Mouse (Mus musculus) cerebellum, postnatal 10 days (tissue): Measurements from ENCODE around the gene Gm3646.
A peak's percentile ranks its signal among the peaks of the same experiment; 100 is the strongest.

Source experiments
- DNase-seq, 2 experiments: peaks; one replicate each; pipeline ENCODE4 v3.0.0; 2021; ENCODE audit warnings: mixed read lengths in 2 of 2

Gene Gm3646

GRCm38 (mm10) chr1:39805243-39805979 is at the start of gene Gm3646:
Gene Gm3646 (minus strand): TSS chr1:39805332.
- DNase-seq = peak; percentile 76 to 78

GRCm38 (mm10) chr1:39847066-39847465 is 41.9 kb upstream of the Gm3646 start:
- DNase-seq = no peak

DNA sequence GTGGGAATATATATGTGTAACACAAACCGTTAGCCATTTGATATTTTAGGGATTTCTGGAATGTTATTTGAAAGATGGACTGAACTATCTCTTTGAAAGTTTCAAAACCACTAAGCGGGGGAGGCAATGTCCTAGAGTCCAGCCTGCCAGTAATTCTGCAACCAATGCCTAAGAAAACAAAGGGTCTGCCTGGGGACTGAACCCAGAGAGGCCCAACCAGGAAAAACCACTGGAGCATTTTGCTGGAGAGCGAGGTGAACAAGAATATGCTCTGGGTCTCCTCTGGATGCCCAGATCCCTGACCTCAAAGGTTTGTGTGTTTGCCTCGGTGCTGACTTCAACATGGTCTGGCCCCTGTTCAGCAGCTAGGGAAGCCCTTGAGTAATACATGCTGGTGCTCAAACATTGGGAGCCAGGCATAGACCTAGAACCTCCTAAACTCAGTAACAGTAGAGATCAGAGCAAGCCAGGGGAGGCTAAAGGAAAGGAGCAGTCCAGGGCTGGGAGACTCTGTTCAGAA is 41.0 kb upstream of the Gm3646 start:
- DNase-seq = no peak

DNA sequence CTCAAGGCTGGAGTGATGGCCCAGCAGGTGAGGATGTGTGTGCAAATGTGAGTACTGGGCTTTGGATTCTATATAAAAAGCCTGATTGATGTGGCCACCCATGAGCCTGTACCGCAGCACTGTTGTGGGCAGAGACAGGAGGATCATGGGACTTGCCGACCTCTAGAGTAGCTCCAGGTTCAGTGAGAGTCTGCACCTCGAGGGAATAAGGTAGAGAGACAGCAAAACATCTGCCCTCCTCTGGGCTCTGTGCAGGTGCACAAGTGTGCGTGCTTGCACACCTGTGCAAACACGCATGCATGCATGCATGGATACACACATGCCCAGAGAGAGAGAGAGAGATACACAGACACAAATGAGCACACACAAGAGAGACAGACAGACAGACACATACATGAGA is 38.2 kb upstream of the Gm3646 start:
- no peak for DNase-seq

- no peak for DNase-seq
These were observed 37.3 kb upstream of the Gm3646 start for GRCm38 (mm10) chr1:39842218-39843007.

- no peak for DNase-seq
These were observed 35.7 kb upstream of the Gm3646 start for GRCm38 (mm10) chr1:39840856-39841255.

- no peak for DNase-seq
These were observed 34.7 kb upstream of the Gm3646 start for GRCm38 (mm10) chr1:39839838-39840237.

DNA sequence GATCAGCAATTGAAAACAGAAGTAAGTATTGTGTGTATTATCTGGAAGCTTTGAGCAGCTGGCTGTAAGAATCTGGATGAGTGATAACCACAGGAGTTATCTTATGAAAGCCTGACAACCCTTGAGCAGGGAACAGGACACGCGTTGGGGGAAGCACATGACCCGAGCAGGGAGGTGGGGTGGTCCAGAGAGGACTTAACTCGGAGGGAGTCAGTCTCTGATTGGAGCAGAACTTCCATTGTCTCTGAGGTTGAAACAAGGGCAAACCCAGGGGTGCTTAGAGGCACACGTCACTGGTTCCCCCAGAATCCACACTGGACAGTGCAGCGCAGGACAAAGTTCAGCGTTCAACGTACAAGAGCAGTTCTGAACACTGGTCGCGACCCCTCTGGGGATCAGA is 34.1 kb upstream of the Gm3646 start:
- peak in 1 of 2 experiments; percentile 9 for DNase-seq

DNA sequence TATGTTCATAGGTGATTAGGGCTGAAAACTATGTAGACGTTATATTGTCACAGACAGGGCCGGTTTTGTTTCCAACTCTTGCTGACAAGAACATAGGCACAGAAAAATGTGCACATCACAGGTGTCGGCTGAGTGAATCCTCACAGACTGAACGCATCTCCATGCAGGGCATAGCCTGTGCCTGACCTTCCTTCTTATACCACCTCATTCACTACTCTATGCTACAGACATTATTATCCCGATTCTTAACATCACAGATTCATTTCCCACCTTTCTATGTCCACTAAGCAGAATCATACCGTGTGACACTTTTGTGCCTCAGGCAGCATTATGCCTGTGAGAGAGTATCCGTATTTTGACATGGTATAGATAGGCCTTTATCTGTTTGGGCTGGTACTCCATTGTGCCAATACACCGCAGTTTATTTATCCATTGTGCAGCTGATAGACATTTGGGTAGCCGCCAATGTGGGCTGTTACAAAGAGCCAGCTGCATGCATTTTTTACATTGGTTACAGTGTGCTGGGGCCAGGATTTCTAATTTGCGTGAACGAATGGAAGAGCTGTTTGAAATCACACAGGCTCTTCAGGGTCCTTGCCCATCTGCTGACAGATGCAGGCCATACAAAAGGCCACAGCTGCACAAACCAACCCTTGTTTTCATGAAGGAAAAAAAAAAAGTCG is 33.5 kb upstream of the Gm3646 start:
- peak; percentile 44 to 60 for DNase-seq

GRCm38 (mm10) chr1:39831594-39832039 is 26.5 kb upstream of the Gm3646 start:
- no peak for DNase-seq

DNA sequence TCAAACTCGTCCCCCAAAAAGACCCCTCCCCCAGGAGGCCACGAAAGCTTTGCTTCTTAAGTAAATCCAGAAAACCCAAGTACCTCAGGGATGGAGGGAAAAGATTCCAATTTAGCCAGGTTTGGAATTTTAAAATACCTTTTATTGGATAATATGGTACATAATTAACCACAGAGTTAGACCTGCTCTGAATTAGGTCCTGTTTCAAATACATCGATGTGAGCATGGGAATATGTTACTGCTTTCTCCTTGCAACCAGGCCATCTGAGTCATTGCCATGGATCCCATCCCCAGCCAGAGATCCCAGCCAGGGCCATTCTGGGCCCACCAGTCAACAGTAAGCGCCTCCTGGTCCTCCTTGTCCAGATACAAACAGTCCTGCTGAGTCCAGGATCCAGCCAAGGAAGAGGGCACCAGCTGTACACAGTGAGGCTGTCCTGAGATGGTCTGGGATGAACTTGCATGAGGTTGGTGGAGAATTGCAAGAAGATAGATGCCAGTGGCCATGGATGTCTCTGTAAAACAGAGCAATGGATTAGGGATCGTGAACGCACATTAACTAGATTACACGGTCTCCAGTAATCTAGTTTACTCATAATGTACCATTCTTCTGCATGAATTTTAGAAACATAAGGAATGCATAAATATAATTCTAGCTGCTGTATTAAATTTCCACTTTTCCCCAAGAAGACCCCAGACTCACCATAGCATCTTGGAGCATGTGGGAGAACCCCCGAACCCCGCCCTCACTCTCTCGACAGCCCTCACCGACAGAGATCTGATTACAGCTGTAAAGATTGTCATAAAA is 25.9 kb upstream of the Gm3646 start:
- peak; percentile 65 to 68 for DNase-seq

DNA sequence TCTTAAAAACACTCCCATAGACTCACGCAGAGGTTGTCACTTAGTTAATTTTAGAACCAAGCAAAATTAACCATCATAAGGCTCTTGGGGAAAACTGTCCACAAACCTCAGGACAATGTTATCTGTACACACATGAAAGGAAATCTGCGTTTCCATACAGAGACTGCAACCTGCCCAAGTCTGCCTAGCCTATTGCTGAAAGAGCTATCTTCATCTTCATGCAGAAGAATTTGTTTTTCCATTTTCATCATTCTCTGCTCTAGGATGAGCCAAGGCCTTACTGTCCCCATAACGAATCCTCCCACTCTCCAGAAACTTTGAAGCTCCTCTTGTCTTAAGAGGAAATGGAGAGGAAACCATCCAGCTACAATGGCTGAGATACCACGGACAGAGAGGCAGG is 19.8 kb upstream of the Gm3646 start:
- DNase-seq = no peak

GRCm38 (mm10) chr1:39824240-39824639 is 19.1 kb upstream of the Gm3646 start:
- DNase-seq = no peak

GRCm38 (mm10) chr1:39819596-39819995 is 14.5 kb upstream of the Gm3646 start:
- DNase-seq = peak in 1 of 2 experiments; percentile 33

DNA sequence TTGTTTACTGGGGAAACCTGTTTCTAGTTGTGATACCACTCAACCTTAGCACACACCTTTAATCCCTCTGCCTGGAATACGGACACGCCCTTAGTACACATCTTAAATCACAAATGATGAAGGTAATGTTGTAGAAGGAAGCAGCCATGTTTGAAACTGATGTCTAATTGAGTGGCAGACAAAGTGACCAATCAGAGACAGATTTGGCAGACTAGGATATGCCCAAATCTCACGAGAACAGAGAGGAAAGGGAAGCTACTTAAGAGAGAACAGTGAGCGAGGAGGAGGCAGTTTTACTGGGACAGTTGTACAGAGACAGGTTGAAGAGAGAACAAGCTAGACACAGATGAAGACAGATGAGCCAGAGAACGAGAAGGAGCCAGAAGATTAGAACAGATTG is 10.6 kb upstream of the Gm3646 start:
- DNase-seq = no peak

GRCm38 (mm10) chr1:39813067-39813466 is 7.9 kb upstream of the Gm3646 start:
- no peak for DNase-seq

DNA sequence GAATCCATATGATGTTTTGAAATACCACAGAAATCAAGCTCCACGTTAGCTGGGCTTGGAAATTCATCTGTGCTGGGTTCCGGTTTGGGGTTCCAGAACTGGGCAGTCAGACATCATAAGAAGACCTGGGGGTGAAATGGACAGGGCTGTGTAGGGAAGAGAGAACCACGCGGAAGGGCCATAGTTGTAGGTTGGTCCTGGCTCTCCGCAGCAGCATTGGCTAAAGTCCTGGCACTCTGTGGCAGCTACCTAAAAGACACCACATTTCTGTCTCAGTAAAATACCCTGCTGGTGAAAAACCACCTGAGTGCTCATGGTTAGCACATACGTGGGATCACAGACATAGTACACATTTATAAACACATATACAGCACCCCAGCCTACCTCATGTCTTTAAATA is 343 bp downstream of the Gm3646 start:
- DNase-seq = peak; percentile 16 to 19

GRCm38 (mm10) chr1:39802946-39803345 is 2.2 kb downstream of the Gm3646 start:
- DNase-seq = no peak

GRCm38 (mm10) chr1:39797496-39797895 is 7.6 kb downstream of the Gm3646 start:
- DNase-seq = no peak

DNA sequence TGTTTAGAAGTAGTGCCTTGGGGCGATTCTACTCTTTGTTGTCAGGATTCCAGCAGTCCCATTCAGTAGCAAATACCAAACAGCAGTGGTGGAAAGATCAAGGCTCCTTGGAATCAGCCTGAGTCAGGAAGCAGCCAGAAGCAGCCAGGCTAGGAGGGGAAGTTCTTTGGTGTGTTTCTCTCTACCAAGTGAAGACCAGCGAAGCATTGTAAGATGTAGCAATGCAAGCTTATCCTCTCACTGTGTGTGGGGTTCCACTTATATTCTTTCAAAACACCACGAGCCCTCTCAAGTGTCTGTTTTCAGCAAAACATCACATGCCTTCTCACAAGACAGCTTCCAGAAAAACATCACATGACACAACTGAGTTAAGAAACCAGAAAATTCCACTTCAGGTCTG is 8.4 kb downstream of the Gm3646 start:
- DNase-seq = no peak

DNA sequence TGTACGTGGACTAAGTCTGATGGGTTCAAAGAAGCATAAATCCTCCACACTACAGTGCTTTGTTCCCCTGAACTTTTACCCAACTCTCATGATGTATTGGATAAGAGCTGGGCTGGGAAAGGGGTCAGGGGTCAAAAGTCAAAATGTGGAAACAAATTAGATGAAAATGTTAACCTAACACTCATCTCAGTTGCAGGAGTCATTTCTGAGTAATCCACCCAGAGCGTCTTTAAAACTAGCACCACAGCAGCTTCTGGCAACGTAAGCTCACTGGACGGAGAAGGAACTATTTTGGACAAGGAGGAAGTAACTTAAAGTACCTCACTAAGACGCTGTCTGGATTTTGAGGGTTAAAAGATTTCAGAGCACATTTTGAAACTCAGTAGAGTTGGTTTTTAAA is 20.5 kb downstream of the Gm3646 start:
- DNase-seq = no peak

DNA sequence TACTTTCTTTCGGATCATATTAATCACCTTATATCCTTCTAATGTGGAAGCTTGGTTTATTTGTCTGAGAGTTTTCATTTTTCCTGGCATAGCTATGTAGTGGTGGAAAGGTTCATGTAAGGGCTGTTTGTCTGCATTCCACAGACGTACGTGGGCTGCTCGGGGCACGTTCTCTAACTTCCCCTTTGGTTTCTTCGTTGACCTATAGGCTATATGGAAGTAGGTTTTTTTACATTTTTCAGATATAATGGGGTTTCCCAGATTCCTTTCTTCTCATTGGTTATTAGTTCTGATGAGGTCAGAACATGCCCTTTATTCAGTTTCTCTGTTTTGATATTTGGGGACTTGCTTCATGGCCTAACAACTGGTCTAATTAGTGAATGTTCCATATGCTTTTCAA is 23.3 kb downstream of the Gm3646 start:
- DNase-seq = no peak
